Mouse (Mus musculus) midbrain, embryonic 14.5 days (tissue): ENCODE data around the gene Crebrf. TPM values are rescaled to one million over a fixed set of nuclear protein-coding genes. Genes with fewer than 3 reads are reported as not detected.

Experiments
- ATAC-seq: fragments of 200-750 bp; cut with Nextera tagmentation; 2 replicates; pipeline ENCODE4 v1.8.0; 2017; ENCODE audit warnings: moderate number of reproducible peaks, moderate library complexity; ENCODE audit not compliant: low FRiP score, low TSS enrichment
- DNase-seq: peaks from one replicate; pipeline ENCODE4 v3.0.0-alpha.2; 2015
- H3K27ac ChIP-seq: fragments of 300-500 bp; sonication (generic); replicated peaks from 2 replicates; pipeline ENCODE4 v1.5.1; 2014; ENCODE audit warnings: mild to moderate bottlenecking, low read depth, low read length, moderate library complexity
- H3K27me3 ChIP-seq: fragments of 300-500 bp; sonication (generic); 2 replicates; pipeline ENCODE4 v1.6.1; 2014; ENCODE audit warnings: low read length, control low read depth, mixed read lengths; ENCODE audit not compliant: control insufficient read depth, insufficient read depth
- H3K36me3 ChIP-seq: fragments of 300-500 bp; sonication (generic); 2 replicates; pipeline ENCODE4 v1.6.1; 2014; ENCODE audit warnings: low read length, control low read depth; ENCODE audit not compliant: control insufficient read depth, insufficient read depth
- H3K4me1 ChIP-seq: fragments of 300-500 bp; sonication (generic); 2 replicates; pipeline ENCODE4 v1.6.1; 2014; ENCODE audit warnings: mild to moderate bottlenecking, antibody characterized with exemption, low read length, control low read depth; ENCODE audit not compliant: control insufficient read depth, insufficient read depth
- H3K4me2 ChIP-seq: fragments of 300-500 bp; sonication (generic); 2 replicates; pipeline ENCODE4 v1.6.1; 2014; ENCODE audit warnings: mild to moderate bottlenecking, low read length, moderate library complexity
- H3K4me3 ChIP-seq: fragments of 300-500 bp; sonication (generic); replicated peaks from 2 replicates; pipeline ENCODE4 v1.5.1; 2014; ENCODE audit warnings: low read depth, low read length
- H3K9ac ChIP-seq: fragments of 300-500 bp; sonication (generic); replicated peaks from 2 replicates; pipeline ENCODE4 v1.6.1; 2014; ENCODE audit warnings: mild to moderate bottlenecking, low read length, moderate library complexity
- H3K9me3 ChIP-seq: fragments of 300-500 bp; sonication (generic); 2 replicates; pipeline ENCODE4 v1.6.1; 2016; ENCODE audit warnings: low read length, control low read depth, mixed read lengths; ENCODE audit not compliant: control insufficient read depth
- WGBS: fragments of 180-500 bp; shearing (Covaris S2); extraction: QIAGEN DNeasy Blood & Tissue Kit; methylation state at CpG from one replicate; pipeline ENCODE4 v1.1.7; 2014; 5-methylcytosine and 5-hydroxymethylcytosine counted together
- polyA plus RNA-seq: library from polyadenylated mRNA; unstranded; fragments of >200 nt; fragmentation: Nextera tagmentation; extraction: Ambion mirVana; gene quantifications from 2 replicates; pipeline ENCODE4 v1.2.1, GENCODE M21; 2014

Gene Crebrf
- polyA plus RNA-seq, 1 experiment from 2014 or later = 18.1 TPM

GRCm38 (mm10) chr17:26742581-26742980, 27.1 kb downstream of the Crebrf start:
- no peak overlapping the region for H3K27ac ChIP-seq
- no peak overlapping the region for H3K4me2 ChIP-seq
- WGBS = 51% methylated on average over 4 of the region's 4 CpGs
- H3K27me3 ChIP-seq = no peaks in the 10 kb centered on the region
- H3K4me1 ChIP-seq = no peaks in the 10 kb centered on the region
- H3K9me3 ChIP-seq = no peaks in the 10 kb centered on the region
- H3K9ac ChIP-seq = no peak overlapping the region
- no peak for DNase-seq
- H3K36me3 ChIP-seq = peaks cover 10% of the 10 kb centered on the region
- no peak overlapping the region for H3K4me3 ChIP-seq
- ATAC-seq = no peak

- H3K4me2 ChIP-seq = no peak overlapping the region
- no peak for DNase-seq
- H3K9ac ChIP-seq = no peak overlapping the region
- H3K9me3 ChIP-seq = no peaks in the 10 kb centered on the region
- WGBS = 55% methylated on average over 1 of the region's 1 CpGs
- H3K36me3 ChIP-seq = peaks cover 10% of the 10 kb centered on the region
- no peak overlapping the region for H3K4me3 ChIP-seq
- H3K27me3 ChIP-seq = no peaks in the 10 kb centered on the region
- H3K4me1 ChIP-seq = no peaks in the 10 kb centered on the region
- no peak for ATAC-seq
- H3K27ac ChIP-seq = no peak overlapping the region
These were observed 27.8 kb downstream of the Crebrf start for GRCm38 (mm10) chr17:26743294-26743693.

DNA sequence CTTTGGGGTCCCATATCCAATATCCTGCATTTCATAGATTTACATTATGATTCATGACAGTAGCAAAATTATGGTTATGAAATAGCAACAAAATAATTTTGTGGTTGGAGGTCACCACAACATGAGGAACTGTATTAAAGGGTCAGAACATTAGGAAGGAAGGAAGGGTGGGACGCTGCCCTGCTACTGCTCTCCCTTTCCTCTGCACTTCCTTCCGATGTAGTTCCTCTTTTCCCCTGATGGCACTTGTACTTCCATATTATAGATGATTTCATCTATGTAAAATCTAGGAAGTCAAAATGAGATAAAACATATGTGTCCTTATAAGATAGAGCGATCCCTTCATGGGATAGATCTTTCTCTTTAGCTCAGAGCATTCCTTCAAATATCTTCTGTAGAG, 34.5 kb downstream of the Crebrf start:
- no peak overlapping the region for H3K27ac ChIP-seq
- no peaks in the 10 kb centered on the region for H3K27me3 ChIP-seq
- no peak for ATAC-seq
- H3K36me3 ChIP-seq = no peaks in the 10 kb centered on the region
- H3K4me3 ChIP-seq = no peak overlapping the region
- H3K4me2 ChIP-seq = no peak overlapping the region
- no peak overlapping the region for H3K9ac ChIP-seq
- no peak for DNase-seq
- H3K9me3 ChIP-seq = no peaks in the 10 kb centered on the region
- H3K4me1 ChIP-seq = no peaks in the 10 kb centered on the region
- WGBS = 88% methylated on average over 3 of the region's 3 CpGs

DNA sequence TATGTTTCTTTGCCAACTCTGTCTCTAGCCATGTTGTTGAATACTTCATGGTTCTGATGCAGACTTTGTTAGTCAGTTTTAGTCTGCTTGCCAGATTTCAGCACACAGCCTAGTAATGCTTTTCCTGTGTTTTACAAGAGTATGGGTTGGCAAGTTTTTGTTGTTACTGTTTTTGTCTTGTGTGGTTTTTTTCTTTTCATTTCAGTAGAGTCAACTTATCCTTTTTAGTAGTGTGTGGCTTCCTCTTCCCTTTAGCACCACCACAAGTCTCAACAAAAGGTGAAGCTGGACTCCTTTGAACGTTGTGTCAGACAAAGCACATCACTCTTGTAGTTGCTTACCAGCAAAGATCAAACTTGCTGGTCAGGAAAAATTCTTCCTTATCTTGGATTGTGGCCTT, 36.8 kb downstream of the Crebrf start:
- H3K4me1 ChIP-seq = no peaks in the 10 kb centered on the region
- H3K36me3 ChIP-seq = no peaks in the 10 kb centered on the region
- H3K27ac ChIP-seq = no peak overlapping the region
- H3K27me3 ChIP-seq = no peaks in the 10 kb centered on the region
- WGBS = 95% methylated on average over 1 of the region's 1 CpGs
- no peak for ATAC-seq
- H3K4me2 ChIP-seq = no peak overlapping the region
- no peak overlapping the region for H3K9ac ChIP-seq
- no peak for DNase-seq
- H3K4me3 ChIP-seq = no peak overlapping the region
- H3K9me3 ChIP-seq = no peaks in the 10 kb centered on the region

GRCm38 (mm10) chr17:26753476-26753875, 38.0 kb downstream of the Crebrf start:
- no peak overlapping the region for H3K9ac ChIP-seq
- no peak for DNase-seq
- no peak overlapping the region for H3K27ac ChIP-seq
- no peaks in the 10 kb centered on the region for H3K4me1 ChIP-seq
- no peaks in the 10 kb centered on the region for H3K27me3 ChIP-seq
- H3K9me3 ChIP-seq = no peaks in the 10 kb centered on the region
- ATAC-seq = no peak
- no peak overlapping the region for H3K4me2 ChIP-seq
- peaks cover 4% of the 10 kb centered on the region; the same call in 1 of the 2 replicates for H3K36me3 ChIP-seq
- WGBS = 91% methylated on average over 2 of the region's 2 CpGs
- no peak overlapping the region for H3K4me3 ChIP-seq

GRCm38 (mm10) chr17:26767100-26767753, 51.8 kb downstream of the Crebrf start:
- H3K36me3 ChIP-seq = peaks cover 38% of the 10 kb centered on the region
- no peak overlapping the region for H3K4me3 ChIP-seq
- H3K27me3 ChIP-seq = no peaks in the 10 kb centered on the region
- no peaks in the 10 kb centered on the region for H3K4me1 ChIP-seq
- DNase-seq = no peak
- WGBS = 87% methylated on average over 5 of the region's 5 CpGs
- H3K9ac ChIP-seq = no peak overlapping the region
- no peak overlapping the region for H3K27ac ChIP-seq
- no peak for ATAC-seq
- H3K9me3 ChIP-seq = no peaks in the 10 kb centered on the region
- no peak overlapping the region for H3K4me2 ChIP-seq

DNA sequence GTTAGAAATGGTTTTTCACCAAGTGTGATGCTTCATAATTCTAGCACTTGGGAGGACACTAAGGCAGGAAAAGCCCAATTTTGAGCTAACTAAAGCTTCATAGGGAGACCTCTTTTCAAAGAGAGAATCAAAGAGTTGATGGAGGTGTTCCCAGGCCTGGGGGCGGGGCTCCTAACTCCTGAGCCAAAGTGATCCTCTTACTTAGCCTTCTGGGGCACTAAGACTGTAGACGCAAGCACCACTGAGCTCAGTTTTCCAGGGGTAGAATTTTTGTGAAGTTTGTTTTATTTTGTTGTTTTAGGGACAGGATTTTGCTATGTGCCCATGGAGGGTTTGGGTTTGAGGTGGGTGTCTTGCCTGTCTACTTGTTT, 52.3 kb downstream of the Crebrf start:
- Histone ChIP-seq H3K9me3 (no peaks in the 10 kb centered on the region), H3K27ac (no peak overlapping the region), H3K4me2 (no peak overlapping the region), H3K4me3 (no peak overlapping the region), H3K27me3 (no peaks in the 10 kb centered on the region), H3K4me1 (no peaks in the 10 kb centered on the region), H3K9ac (no peak overlapping the region), H3K36me3 (peaks cover 33% of the 10 kb centered on the region)
- WGBS = 73% methylated on average over 2 of the region's 2 CpGs
- ATAC-seq (no peak), DNase-seq (no peak)

DNA sequence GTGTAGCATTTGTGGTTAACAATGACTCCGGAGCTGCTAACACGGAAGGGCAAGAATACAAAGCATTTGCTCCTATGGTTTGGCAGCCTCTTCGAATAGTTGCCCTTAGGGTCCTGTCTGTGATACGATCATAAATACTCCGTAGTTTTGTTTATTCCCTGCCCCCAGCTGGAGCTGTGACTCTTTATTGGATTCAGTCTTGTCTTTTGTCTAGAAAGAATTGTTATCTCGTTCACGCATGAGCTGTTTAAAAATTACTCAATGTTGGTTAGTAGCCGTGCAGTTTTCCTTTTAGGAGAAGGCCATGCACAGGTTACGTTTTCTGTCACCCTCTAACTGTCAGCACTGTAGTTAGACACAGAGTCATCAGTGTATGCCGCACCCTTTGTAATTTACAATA, 60.8 kb downstream of the Crebrf start:
- ATAC-seq = no peak
- Histone ChIP-seq H3K27me3 (no peaks in the 10 kb centered on the region), H3K9ac (no peak overlapping the region), H3K4me1 (no peaks in the 10 kb centered on the region), H3K4me2 (no peak overlapping the region), H3K9me3 (no peaks in the 10 kb centered on the region), H3K4me3 (no peak overlapping the region), H3K27ac (no peak overlapping the region), H3K36me3 (peaks cover 5% of the 10 kb centered on the region; the same call in 1 of the 2 replicates)
- WGBS = 56% methylated on average over 10 of the region's 10 CpGs
- DNase-seq = peak; percentile 5

- Histone ChIP-seq H3K9me3 (no peaks in the 10 kb centered on the region), H3K4me3 (no peak overlapping the region), H3K27ac (no peak overlapping the region), H3K9ac (no peak overlapping the region), H3K36me3 (no peaks in the 10 kb centered on the region), H3K4me1 (peaks cover 8% of the 10 kb centered on the region), H3K4me2 (no peak overlapping the region), H3K27me3 (no peaks in the 10 kb centered on the region)
- ATAC-seq = no peak
- DNase-seq = no peak
- 88% methylated on average over 4 of the region's 4 CpGs for WGBS
These were observed 62.6 kb downstream of the Crebrf start for GRCm38 (mm10) chr17:26778001-26778400.
